Mouse (Mus musculus) E14TG2a.4 (cell line): ENCODE data around the gene Hspb11.

Experiments
- CTCF ChIP-seq: conservative IDR thresholded peaks from 2 replicates; pipeline ENCODE4 v1.5.1; 2014; ENCODE audit warnings: low read length
- POU5F1 ChIP-seq: IDR thresholded peaks from 2 replicates; pipeline ENCODE4 v1.6.1; 2014; ENCODE audit warnings: low read length, borderline replicate concordance

DNA sequence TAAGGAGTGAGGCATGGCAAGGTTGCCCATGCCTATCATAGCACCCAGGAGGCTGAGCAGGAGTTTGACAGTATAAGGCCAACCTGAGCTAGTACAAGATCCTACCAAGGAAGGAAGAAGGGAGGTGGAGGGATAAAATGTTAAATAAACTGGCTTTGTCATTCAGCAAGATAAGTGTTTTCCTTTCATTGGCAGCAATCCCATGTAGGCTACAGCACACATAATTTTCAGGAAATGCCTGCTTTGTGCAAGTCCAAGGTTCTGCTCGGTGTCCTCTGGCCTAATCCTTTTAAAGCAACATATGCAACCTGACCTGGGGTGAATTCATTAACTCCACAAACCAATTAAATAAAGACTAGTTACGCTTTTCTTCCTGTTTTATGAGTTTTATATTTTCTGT lies 8.0 kb upstream of the Hspb11 start:
- TF ChIP-seq CTCF (no peak), POU5F1 (no peak)
